Mouse (Mus musculus) hindbrain, embryonic 16.5 days (tissue): ENCODE results near the gene Gm49337. TPM values are rescaled to one million over a fixed set of nuclear protein-coding genes. Genes with fewer than 3 reads are reported as not detected.

Experiments
- ATAC-seq: fragments of 200-750 bp; cut with Nextera tagmentation; 2 replicates; pipeline ENCODE4 v1.8.0; 2017; ENCODE audit warnings: moderate TSS enrichment, moderate library complexity
- H3K27ac ChIP-seq: fragments of 300-500 bp; sonication (generic); 2 replicates; pipeline ENCODE4 v1.5.1; 2014; ENCODE audit warnings: low read depth, mild to moderate bottlenecking, control low read depth, low read length, moderate library complexity
- H3K27me3 ChIP-seq: fragments of 300-500 bp; sonication (generic); replicated peaks from 2 replicates; pipeline ENCODE4 v1.6.1; 2014; ENCODE audit warnings: low read length; ENCODE audit not compliant: control insufficient read depth, insufficient read depth
- H3K36me3 ChIP-seq: fragments of 300-500 bp; sonication (generic); 2 replicates; pipeline ENCODE4 v1.6.1; 2014; ENCODE audit warnings: mild to moderate bottlenecking, low read length, moderate library complexity, mixed read lengths; ENCODE audit not compliant: control insufficient read depth, insufficient read depth
- H3K4me1 ChIP-seq: fragments of 300-500 bp; sonication (generic); 2 replicates; pipeline ENCODE4 v1.6.1; 2014; ENCODE audit warnings: low read depth, low read length; ENCODE audit not compliant: control insufficient read depth, insufficient read depth
- H3K4me2 ChIP-seq: fragments of 300-500 bp; sonication (generic); 2 replicates; pipeline ENCODE4 v1.6.1; 2014; ENCODE audit warnings: mild to moderate bottlenecking, low read length, control low read depth, moderate library complexity
- H3K4me3 ChIP-seq: fragments of 300-500 bp; sonication (generic); 2 replicates; pipeline ENCODE4 v1.5.1; 2014; ENCODE audit warnings: mild to moderate bottlenecking, low read length, control low read depth, moderate library complexity
- H3K9ac ChIP-seq: fragments of 300-500 bp; sonication (generic); 2 replicates; pipeline ENCODE4 v1.6.1; 2014; ENCODE audit warnings: low read depth, mild to moderate bottlenecking, control low read depth, low read length, moderate library complexity
- H3K9me3 ChIP-seq: fragments of 300-500 bp; sonication (generic); 2 replicates; pipeline ENCODE4 v1.6.1; 2014; ENCODE audit warnings: mild to moderate bottlenecking, low read length, moderate library complexity; ENCODE audit not compliant: control insufficient read depth
- WGBS: fragments of 180-500 bp; shearing (Covaris S2); extraction: QIAGEN DNeasy Blood & Tissue Kit; methylation state at CpG from one replicate; pipeline ENCODE4 v1.1.7; 2014; 5-methylcytosine and 5-hydroxymethylcytosine counted together
- polyA plus RNA-seq: library from polyadenylated mRNA; unstranded; fragments of >200 nt; fragmentation: Nextera tagmentation; extraction: Ambion mirVana; gene quantifications from 2 replicates; pipeline ENCODE4 v1.2.1, GENCODE M21; 2015

Gene Gm49337
- polyA plus RNA-seq, 1 experiment from 2014 or later: not detected

DNA sequence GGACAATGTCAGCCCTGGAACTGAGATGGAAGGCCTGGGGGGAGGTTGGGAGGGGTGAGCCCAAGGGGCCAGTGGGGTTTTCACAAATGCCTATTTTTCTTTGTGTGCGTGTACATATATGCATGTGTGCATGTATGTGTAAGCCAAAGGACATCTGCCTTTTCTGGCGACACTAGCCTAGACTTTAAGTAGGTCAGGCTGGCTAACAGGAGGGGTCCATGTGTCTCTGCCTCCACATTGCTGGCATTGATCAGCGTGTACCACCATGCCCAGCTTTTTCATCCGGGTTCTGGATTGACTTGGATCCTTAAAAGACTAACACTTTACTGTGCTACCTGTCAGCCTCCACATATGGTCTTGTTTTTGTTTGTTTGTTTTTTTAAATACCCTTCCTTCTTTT is 568 bp downstream of the Gm49337 start:
- Histone ChIP-seq H3K4me2 (no peak overlapping the region), H3K4me1 (peaks cover 19% of the 10 kb centered on the region), H3K9ac (no peak overlapping the region), H3K4me3 (no peak overlapping the region), H3K27ac (no peak overlapping the region), H3K36me3 (no peaks in the 10 kb centered on the region), H3K27me3 (no peaks in the 10 kb centered on the region), H3K9me3 (no peaks in the 10 kb centered on the region)
- no peak for ATAC-seq
- 81% methylated on average over 4 of the region's 4 CpGs for WGBS

DNA sequence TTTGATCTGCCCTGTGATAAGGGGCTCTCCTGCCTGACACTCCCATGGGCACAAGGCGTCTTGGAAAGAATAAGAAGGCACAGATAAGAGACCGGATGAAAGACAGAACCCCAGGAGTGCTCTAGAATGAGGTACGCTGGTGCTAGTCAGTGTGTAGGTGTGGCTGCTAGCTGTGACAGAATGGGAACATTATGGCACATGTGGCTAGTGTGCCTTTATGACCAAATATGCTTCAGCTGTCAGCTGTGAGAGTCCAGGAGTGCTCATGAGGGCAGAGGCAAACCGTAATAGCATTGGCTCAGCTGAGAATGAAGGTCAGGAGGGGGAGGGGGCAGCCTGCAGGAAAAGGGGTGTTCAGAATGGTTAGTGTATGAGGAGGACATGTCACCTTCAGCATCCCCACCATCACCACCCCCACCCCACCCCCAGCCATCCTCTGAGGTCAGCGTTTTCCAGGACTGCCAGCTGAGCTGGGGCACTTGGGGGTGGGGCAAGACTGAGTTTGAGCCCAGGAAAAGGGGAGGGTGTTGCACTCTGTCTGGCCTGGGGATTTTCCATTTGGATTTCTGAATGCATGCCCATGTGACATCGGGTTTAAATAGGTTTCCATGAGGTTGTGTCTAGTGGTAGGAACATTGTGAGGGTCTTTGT is 1.4 kb downstream of the Gm49337 start:
- WGBS: 48% methylated on average over 6 of the region's 6 CpGs
- no peak overlapping the region for H3K4me2 ChIP-seq
- H3K9me3 ChIP-seq: no peaks in the 10 kb centered on the region
- no peak overlapping the region for H3K27ac ChIP-seq
- no peaks in the 10 kb centered on the region for H3K36me3 ChIP-seq
- no peak overlapping the region for H3K9ac ChIP-seq
- ATAC-seq: no peak
- no peak overlapping the region for H3K4me3 ChIP-seq
- H3K27me3 ChIP-seq: no peaks in the 10 kb centered on the region
- H3K4me1 ChIP-seq: peaks cover 19% of the 10 kb centered on the region

GRCm38 (mm10) chr4:116175136-116175535 is 2.0 kb downstream of the Gm49337 start:
- Histone ChIP-seq H3K4me2 (peak overlapping the region; percentile 14; the same call in 1 of the 2 replicates), H3K4me3 (no peak overlapping the region), H3K27me3 (no peaks in the 10 kb centered on the region), H3K9me3 (no peaks in the 10 kb centered on the region), H3K9ac (no peak overlapping the region), H3K27ac (no peak overlapping the region), H3K36me3 (no peaks in the 10 kb centered on the region), H3K4me1 (peaks cover 19% of the 10 kb centered on the region)
- no peak for ATAC-seq

DNA sequence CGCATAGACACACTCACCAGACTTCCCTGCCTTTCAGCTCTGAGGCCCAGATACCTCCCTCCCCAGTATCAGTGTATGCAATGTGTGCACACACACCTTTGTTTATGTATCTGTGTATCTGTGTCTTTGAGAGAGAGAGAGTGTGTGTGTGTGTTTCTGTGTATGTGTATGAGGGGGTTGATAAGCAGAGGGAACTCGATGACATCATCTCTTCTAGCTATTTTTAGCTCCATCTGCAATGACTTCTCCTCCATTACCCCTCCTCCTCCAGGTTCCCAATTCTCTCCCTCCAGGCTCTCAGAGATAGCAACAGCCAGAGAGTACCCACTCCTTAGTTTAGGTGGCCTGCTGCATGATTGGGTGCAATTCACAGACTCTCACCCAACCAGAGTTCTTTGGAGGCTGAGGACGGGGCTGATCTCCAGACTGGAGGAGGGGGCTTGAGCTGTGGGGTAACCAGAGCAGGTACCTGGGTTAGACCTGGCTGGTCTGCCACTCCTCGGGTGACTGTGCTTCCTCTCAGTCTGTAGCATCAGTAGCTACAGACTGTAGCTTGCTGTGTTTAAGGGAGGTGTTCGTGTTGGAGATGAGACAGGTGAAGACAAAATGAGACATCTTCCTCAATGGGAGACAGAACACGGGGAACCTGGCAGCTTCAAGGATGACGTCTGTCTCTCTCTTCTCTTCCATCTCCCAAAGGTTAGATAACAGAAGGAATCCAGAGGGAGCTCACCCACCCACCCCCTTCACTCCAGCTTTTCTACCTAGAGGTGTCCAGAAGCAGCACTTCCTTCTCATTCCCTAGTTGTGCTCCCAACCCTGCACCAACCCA is 2.7 kb downstream of the Gm49337 start:
- WGBS: 72% methylated on average over 7 of the region's 7 CpGs
- Histone ChIP-seq H3K9me3 (no peaks in the 10 kb centered on the region), H3K27ac (peak overlapping the region; percentile 84), H3K4me3 (no peak overlapping the region), H3K27me3 (no peaks in the 10 kb centered on the region), H3K36me3 (no peaks in the 10 kb centered on the region), H3K9ac (no peak overlapping the region; the same call in 1 of the 2 replicates), H3K4me2 (peak overlapping the region; percentile 53), H3K4me1 (peaks cover 19% of the 10 kb centered on the region)
- peak; percentile 76 for ATAC-seq

GRCm38 (mm10) chr4:116176543-116176988 is 3.4 kb downstream of the Gm49337 start:
- H3K27me3 ChIP-seq: no peaks in the 10 kb centered on the region
- H3K36me3 ChIP-seq: no peaks in the 10 kb centered on the region
- no peaks in the 10 kb centered on the region for H3K9me3 ChIP-seq
- WGBS: 29% methylated on average over 10 of the region's 10 CpGs
- H3K4me1 ChIP-seq: peaks cover 19% of the 10 kb centered on the region
- peak overlapping the region; percentile 53 for H3K4me2 ChIP-seq
- peak; percentile 91 for ATAC-seq
- H3K27ac ChIP-seq: peak overlapping the region; percentile 84
- peak overlapping the region; percentile 52 for H3K9ac ChIP-seq
- H3K4me3 ChIP-seq: peak overlapping the region; percentile 20; the same call in 1 of the 2 replicates

DNA sequence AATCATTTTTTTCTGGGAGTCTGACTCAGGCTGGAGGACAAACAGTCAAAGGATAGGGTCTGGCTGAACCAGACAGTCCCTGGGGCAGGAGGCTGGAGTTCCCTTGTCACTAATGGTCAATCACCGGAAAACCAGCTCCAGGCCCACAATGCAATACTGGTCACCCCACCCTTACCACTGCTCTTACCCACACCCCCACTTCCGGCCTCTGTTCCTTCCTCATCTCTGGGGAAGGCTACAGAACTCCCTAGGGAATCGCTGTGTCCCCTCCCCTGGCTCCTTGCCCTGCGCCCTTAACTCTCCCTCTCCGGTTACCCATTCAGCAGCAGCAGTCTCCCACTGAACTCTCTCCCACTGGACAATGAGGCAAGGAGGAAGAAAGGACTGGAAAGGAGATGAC is 4.0 kb downstream of the Gm49337 start:
- peak overlapping the region; percentile 84; the same call in 1 of the 2 replicates for H3K27ac ChIP-seq
- 0 out of 2 replicates have a peak, but pooled peaks have one; percentile 45 for ATAC-seq
- peak overlapping the region; percentile 53 for H3K4me2 ChIP-seq
- peaks cover 19% of the 10 kb centered on the region for H3K4me1 ChIP-seq
- peak overlapping the region; percentile 52 for H3K9ac ChIP-seq
- H3K9me3 ChIP-seq: no peaks in the 10 kb centered on the region
- no peaks in the 10 kb centered on the region for H3K27me3 ChIP-seq
- H3K4me3 ChIP-seq: 0 out of 2 replicates have a peak overlapping the region, but pooled peaks have one; percentile 20
- WGBS: 32% methylated on average over 5 of the region's 5 CpGs
- H3K36me3 ChIP-seq: no peaks in the 10 kb centered on the region

DNA sequence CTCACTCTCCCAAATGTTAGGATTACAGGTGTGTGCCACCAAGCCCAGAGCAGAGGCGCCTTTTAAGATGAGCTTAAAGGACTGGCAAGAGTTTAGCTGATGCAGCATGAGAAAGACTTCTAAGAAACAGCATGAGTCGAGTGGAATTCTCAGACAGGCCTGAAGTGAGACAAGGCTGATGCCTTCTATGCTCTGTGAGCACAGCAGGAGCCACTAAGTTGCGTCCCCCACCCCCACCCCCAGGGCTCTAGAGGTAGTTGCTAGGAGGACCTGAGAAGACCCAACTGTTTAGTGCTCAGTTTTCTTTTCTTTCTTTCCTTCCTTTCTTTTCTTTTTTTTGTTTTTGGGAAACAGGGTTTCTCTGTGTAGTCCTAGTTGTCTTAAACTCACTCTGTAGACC is 8.9 kb downstream of the Gm49337 start:
- Histone ChIP-seq H3K4me1 (peaks cover 5% of the 10 kb centered on the region), H3K27ac (no peak overlapping the region), H3K36me3 (no peaks in the 10 kb centered on the region), H3K4me3 (no peak overlapping the region), H3K9ac (no peak overlapping the region), H3K9me3 (no peaks in the 10 kb centered on the region), H3K27me3 (no peaks in the 10 kb centered on the region), H3K4me2 (no peak overlapping the region)
- WGBS: 40% methylated on average over 3 of the region's 3 CpGs
- ATAC-seq: no peak

DNA sequence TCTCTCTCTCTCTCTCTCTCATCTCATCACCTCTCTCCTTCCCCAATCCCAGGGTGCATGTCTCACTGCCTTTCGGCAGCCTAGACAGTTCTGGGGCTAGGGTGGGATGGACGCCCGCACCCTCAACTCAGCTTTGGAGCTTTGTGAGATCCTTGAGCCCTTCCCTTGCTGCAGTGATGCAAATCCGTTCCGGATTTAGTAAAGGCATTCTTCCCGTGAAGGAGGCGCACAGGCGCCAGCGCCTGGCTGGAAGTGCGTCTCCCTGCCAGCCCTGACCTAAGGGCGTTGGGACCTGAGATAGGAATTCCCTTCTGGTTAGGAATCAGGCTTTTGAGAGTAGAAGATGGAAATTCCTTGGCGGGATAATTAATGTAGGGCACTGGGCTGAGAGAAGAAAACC is 9.6 kb downstream of the Gm49337 start:
- Histone ChIP-seq H3K4me1 (peaks cover 2% of the 10 kb centered on the region; the same call in 1 of the 2 replicates), H3K27ac (no peak overlapping the region), H3K9me3 (no peaks in the 10 kb centered on the region), H3K27me3 (no peaks in the 10 kb centered on the region), H3K4me3 (peak overlapping the region; percentile 6; the same call in 1 of the 2 replicates), H3K4me2 (peak overlapping the region; percentile 46), H3K9ac (peak overlapping the region; percentile 40), H3K36me3 (no peaks in the 10 kb centered on the region)
- no peak; the same call in 1 of the 2 replicates for ATAC-seq
- 3% methylated on average over 12 of the region's 12 CpGs for WGBS

DNA sequence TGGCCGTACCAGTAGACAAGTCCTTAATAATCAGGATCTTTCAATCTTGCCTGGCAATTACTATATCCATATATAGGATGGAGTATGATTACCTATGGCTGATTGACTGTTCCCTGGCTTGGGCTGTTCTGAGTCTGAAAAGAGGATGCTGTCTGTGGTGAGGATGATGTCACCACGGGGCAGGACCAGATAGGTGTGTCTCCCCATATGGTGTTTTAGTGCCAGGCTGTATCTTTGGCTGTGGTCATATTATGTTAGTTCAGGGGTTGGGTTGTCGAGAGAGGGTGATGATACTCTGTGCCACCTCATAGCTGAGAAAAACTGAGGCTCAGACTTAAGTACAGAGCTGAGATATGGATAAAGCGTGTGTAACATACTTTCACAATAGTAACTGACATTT is 11.9 kb downstream of the Gm49337 start:
- H3K9ac ChIP-seq: no peak overlapping the region
- WGBS: 90% methylated on average over 4 of the region's 4 CpGs

More for the DNA sequence above, 11.9 kb downstream of the Gm49337 start:
- Histone ChIP-seq H3K36me3 (no peaks in the 10 kb centered on the region), H3K27me3 (no peaks in the 10 kb centered on the region), H3K4me3 (no peak overlapping the region), H3K4me2 (no peak overlapping the region), H3K9me3 (no peaks in the 10 kb centered on the region), H3K27ac (no peak overlapping the region), H3K4me1 (peaks cover 2% of the 10 kb centered on the region; the same call in 1 of the 2 replicates)
- ATAC-seq: no peak
